Mouse (Mus musculus) inflammation-experienced regulatory T-cells, adult 6 months (primary cell): Measurements from ENCODE around the gene Cux2. TPM values are rescaled to one million over a fixed set of nuclear protein-coding genes. Genes with fewer than 3 reads are reported as not detected.

Experiments used
- ATAC-seq: one replicate; pipeline ENCODE4 v1.8.0; 2017
- polyA plus RNA-seq, 3 experiments: library from polyadenylated mRNA; unstranded; fragments of 100-300 nt; shearing (Covaris generic); gene quantifications; one replicate each; pipeline ENCODE4 v1.2.1; 2017

Gene Cux2
- polyA plus RNA-seq, 3 experiments from 2014 or later: 0.09 TPM; not detected in 2

- no peak for ATAC-seq
Measured at GRCm38 (mm10) chr5:121913999-121914398, 135.9 kb downstream of the Cux2 start.

GRCm38 (mm10) chr5:121909226-121909985 lies 140.5 kb downstream of the Cux2 start:
- ATAC-seq: no peak

DNA sequence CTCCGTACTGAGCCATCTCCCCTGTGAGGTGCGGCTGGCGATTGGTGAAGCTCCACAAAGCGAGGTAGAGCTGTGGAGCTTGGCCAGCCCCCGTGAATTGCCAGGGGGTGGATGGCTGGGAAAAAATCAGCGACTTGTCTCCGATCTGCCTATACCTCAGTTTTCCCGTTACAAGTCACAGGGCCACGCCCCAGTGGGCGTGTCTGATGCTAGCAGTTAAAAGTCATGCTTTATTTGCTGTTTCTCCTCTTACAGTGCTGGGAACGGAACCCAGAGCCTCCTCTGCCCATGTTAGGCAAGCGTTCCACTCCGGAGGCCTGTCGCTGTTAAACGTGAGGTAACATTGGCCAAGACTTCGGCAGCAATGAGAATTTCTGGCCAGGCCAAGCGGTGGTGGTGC lies 144.2 kb downstream of the Cux2 start:
- no peak for ATAC-seq

DNA sequence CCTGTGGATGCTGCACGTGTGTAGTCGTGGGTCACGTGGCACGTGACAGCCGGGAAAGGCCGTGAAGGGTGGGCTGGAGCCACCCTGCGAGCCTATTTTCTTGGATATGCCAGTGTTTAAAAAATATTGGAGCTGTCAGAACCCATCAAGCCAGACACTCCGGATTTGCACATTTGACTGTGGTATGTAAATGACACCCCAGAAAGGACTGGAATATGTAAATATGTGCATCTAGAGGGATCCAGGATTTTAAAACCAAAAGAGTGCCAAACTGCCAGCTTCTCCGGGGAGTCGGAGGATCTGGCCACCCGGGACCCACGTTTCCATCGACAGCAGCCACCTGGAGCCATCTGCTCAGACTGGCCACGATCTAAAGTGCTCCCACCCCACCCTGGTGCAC lies 145.1 kb downstream of the Cux2 start:
- ATAC-seq: no peak

GRCm38 (mm10) chr5:121902809-121903745 lies 146.8 kb downstream of the Cux2 start:
- ATAC-seq: no peak

- ATAC-seq: no peak
Measured at GRCm38 (mm10) chr5:121895117-121895756, 154.7 kb downstream of the Cux2 start.

DNA sequence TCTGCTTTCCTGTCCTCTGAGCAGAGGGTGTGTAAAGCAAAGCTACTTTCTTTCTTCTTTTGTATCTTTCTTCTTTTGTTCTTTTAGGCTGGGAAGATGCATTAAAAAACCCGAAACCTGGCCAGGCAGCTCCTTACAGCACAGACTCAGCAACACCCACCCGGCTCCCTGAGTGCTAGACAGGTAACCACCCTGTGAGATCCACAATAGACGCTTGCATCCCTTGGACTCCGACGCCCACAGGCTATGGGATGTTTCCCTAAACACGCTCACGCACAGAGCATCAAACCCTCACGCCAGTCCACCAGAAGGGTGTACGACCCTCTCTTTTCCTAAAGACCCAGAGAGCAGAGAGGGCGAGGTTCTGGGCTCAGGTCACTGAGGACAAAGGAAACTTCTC lies 155.3 kb downstream of the Cux2 start:
- no peak for ATAC-seq

DNA sequence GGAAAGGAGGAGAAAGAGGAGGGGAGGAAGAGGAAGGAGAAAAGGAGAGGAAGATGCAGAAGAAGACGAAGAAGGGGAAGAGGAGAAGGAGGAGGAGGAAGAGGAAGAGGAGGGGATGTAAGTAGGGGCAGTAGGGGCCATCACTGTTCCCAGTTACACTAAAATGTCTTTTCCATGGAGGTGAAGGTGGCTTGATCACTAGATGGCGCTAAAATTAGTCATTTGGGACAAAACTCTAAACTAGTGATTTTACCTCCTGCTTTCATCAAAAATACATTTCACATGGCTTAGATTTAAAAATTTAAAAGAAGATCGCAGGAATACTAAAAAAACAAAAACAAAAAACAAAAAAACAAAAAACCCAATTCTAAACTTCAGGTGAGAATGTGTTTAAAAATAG lies 156.3 kb downstream of the Cux2 start:
- no peak for ATAC-seq

GRCm38 (mm10) chr5:121892281-121892680 lies 157.6 kb downstream of the Cux2 start:
- ATAC-seq: no peak

DNA sequence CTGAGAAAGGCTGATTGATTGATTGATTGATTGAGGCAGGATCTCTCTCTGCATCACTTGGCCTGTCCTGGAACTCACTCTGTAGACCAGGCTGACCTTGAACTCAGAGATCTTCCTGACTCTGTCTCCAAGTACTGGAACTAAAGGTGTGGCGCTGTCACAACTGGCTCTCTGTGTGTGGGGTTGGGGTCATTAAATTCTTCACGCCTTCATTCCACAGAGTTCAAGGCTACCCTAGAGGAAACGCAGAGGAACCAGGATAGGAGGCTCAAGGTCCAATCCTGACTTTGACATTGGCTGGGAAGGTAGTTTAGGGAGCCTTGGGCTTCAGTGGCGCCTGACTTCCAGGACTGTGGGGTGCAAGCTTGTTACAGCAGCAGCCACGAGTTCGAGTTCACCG lies 159.0 kb downstream of the Cux2 start:
- no peak for ATAC-seq

GRCm38 (mm10) chr5:121889819-121890362 lies 160.0 kb downstream of the Cux2 start:
- ATAC-seq: no peak

GRCm38 (mm10) chr5:121889375-121889774 lies 160.5 kb downstream of the Cux2 start:
- ATAC-seq: no peak

DNA sequence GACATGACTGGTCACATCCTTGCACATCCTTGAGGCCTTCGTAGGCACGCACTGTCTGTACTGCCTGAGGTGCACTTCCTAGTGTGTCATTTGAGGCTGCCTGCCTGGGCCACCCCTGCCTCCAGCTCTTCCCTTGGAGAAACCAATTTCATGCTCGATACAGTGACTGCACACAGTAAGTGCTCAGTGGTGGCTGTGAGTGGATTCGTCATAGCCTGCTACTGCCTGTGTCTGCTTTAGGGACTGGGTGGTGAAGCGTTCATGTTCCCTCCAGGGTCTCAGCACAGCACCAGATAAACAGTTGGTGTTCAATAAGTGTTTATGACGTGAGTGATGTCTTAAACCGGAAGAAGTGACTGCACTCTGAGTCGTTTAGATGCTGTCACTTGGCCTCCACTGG lies 166.5 kb downstream of the Cux2 start:
- ATAC-seq: no peak

- ATAC-seq: no peak
Measured at GRCm38 (mm10) chr5:121879211-121879610, 170.7 kb downstream of the Cux2 start.

DNA sequence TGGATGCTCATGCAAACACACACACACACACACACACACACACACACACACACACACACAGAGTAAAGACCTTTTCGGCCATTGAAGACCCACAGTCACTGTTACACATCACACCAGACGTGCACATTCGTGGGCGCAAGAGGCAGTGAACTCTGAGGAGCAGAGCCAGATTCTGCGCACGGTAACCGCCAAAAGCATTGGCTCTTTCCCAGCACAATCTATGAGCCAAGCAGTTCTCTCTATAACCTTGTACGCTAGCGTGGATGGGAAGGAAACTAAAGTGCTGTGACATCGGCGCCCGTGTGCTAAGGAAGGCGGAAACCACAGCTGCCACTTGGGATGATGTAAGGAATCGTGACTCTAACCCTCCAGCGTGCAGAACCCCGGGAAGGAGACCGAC lies 171.2 kb downstream of the Cux2 start:
- ATAC-seq: no peak

DNA sequence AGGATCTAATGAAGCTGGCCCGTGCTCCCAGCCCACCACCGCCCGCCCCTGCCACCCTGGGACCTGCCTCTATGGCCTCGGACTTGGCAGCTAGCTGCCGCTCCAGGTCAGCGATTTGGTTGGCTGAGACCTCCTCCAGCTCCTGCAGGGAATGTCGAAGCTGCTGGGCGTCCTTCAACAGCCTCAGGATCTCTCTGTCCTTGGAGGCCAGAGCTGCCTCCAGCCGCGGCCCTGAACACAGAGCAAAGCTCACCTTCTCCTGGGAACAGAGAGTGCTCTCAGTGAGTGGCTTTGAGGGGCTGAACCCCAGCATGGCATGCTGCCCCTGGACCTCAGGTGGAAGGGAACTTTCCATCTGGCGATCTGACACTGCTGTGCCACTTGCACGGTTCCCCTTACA lies 173.0 kb downstream of the Cux2 start:
- no peak for ATAC-seq

- ATAC-seq: no peak
Measured at GRCm38 (mm10) chr5:121875041-121875440, 174.9 kb downstream of the Cux2 start.

DNA sequence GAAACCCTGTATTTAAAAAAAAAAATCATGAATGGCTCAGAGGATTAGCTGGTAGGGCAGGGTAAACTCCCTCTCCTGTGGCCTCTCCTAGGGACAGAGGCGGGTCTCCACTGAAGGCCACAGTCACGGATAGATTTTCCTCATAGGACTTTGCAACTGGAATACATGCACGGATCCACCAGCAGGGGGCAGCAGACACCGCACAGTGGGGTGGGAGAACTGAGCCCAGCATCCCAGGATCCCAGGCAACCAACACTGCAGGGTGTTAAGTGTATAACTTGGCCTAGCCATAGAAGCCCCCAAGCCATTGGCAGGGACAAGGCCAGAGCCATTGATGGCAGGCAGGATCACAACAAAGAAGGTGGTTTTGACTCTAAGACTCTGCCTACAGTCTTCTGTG lies 177.7 kb downstream of the Cux2 start:
- ATAC-seq: no peak

DNA sequence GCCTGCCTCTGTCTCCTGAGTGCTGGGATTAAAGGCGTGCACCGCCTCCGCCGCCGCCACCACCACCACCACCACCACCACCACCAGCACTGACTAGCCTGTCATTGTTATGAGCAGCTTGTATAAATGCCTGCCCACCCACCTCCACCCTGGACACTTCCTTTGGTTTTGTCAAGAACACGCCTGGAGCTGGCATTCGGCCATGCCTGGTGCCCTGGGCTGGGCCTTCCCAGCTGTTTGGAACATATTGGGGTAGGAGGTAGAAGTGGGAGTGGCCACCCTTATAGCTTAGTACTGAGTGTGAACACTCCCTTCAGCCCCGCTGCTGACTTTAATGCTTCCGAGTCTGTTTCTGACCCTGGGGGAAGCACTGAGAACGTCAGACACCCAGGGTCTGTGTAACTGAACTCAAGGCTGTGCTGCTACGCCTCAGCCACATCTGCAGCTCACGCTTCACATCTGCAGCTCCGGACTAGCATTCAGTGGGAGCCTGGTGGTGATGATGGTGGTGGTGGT lies 178.3 kb downstream of the Cux2 start:
- no peak for ATAC-seq

DNA sequence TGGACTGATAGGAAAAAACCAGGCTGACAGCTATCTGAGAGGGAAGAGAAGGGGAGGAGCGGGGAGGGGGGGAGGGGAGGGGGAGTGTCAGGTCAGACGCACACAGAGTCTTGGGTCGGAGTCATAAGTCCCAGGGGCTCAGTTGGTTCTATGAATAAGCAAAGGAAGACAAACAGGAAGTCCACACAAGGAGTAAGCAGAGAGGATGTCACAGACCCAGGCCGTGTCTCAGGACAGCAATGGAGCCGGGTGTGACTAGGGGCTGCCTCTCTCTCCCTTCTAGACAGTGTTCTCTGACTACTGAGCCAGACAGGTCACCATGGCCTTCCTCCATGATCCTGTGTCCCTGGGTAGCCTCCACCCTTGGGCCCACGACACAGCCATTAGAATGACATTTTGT lies 179.1 kb downstream of the Cux2 start:
- ATAC-seq: no peak

GRCm38 (mm10) chr5:121867963-121868362 lies 181.9 kb downstream of the Cux2 start:
- ATAC-seq: no peak

DNA sequence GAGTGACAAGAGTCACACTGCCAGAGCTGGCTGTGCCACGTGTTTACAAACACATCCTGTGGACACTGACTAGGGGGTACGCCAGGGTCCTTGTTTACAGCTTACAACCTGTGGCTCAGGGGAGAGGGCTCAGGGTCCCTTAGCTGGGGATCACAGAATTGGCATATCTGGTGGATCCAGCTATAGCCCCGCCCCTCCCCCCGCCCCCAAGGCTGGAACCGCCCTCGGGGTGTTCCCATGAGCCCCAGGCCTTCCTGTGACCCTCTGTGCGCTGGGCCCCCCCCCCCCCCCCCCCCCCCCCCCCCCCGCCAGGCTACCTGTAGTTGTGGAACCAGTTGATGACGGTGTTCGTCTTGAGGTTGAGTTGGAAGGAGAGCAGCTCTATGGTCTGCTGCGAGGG lies 185.6 kb downstream of the Cux2 start:
- ATAC-seq: no peak

GRCm38 (mm10) chr5:121861964-121862363 lies 187.9 kb downstream of the Cux2 start:
- no peak for ATAC-seq
